ENCODE assay signal across 8 mouse cellular contexts in genomic region chr10:37141621-37142020, GRCm38 (mm10). TPM values are rescaled to one million over a fixed set of nuclear protein-coding genes. Genes with fewer than 3 reads are reported as not detected.
DNase-seq lines count a peak whose midpoint lies in the region; ATAC-seq and TF ChIP-seq lines count a peak whose summit lies in the region.

No protein-coding gene starts in this region.

- no peaks in the 10 kb centered on the region for H3K9me3 ChIP-seq in E14TG2a.4 (ENCODE audit: low read length)
- no peaks in the 10 kb centered on the region for H3K9me3 ChIP-seq in forebrain, embryonic 11.5 days (ENCODE audit: control insufficient read depth, low read length)
- no peaks in the 10 kb centered on the region for H3K9me3 ChIP-seq in limb, embryonic 15.5 days

- no peaks in the 10 kb centered on the region for H3K36me3 ChIP-seq in heart, adult 2 months (ENCODE audit: control insufficient read depth, insufficient read depth, low read length)
- no peaks in the 10 kb centered on the region for H3K36me3 ChIP-seq in E14TG2a.4 (ENCODE audit: insufficient read depth, low read length)
- H3K36me3 ChIP-seq in forebrain, embryonic 11.5 days (ENCODE audit: control insufficient read depth, insufficient read depth, low read length): no peaks in the 10 kb centered on the region
- H3K36me3 ChIP-seq in limb, embryonic 15.5 days: no peaks in the 10 kb centered on the region

- DNase-seq in heart, adult 2 months: no peak
- no peak for DNase-seq in heart, adult 8-10 months (ENCODE audit: low spot score)
- DNase-seq in forebrain, embryonic 11.5 days (ENCODE audit: low spot score): no peak
- no peak for DNase-seq in frontal cortex, adult 2 months (ENCODE audit: extremely low spot score in 1 of 2, low spot score in 1 of 2)
- no peak for DNase-seq in c-Kit-positive CD71-positive TER-119-positive erythroid progenitor cells, embryonic 14.5 days (ENCODE audit: low spot score)
- DNase-seq in right cerebral cortex, adult 18-20 months: no peak

- no peaks in the 10 kb centered on the region for H3K27me3 ChIP-seq in heart, adult 2 months (ENCODE audit: control insufficient read depth, insufficient read depth, low read length)
- peaks cover 14% of the 10 kb centered on the region for H3K27me3 ChIP-seq in E14TG2a.4 (ENCODE audit: insufficient read depth, low read length)
- no peaks in the 10 kb centered on the region for H3K27me3 ChIP-seq in forebrain, embryonic 11.5 days (ENCODE audit: control insufficient read depth, insufficient read depth, low read length)
- H3K27me3 ChIP-seq in limb, embryonic 15.5 days: no peaks in the 10 kb centered on the region

- intact Hi-C loops in heart, adult 2 months (cut with DNase I): loop anchor here (5.0 kb wide), 2 partner anchors 51 to 91 kb away; no protein-coding TSS in a partner anchor

- peak overlapping the region; percentile 98 for H3K27ac ChIP-seq in heart, adult 2 months
- H3K27ac ChIP-seq in forebrain, embryonic 11.5 days (ENCODE audit: low read depth, low read length): peak overlapping the region; percentile 99
- H3K27ac ChIP-seq in limb, embryonic 15.5 days: peak overlapping the region; percentile 98

- no peak for TF ChIP-seq POLR2A in heart, adult 2 months (IDR thresholded peaks at IDR 0.05; ENCODE audit: insufficient read depth, low read depth, low read length)

- no peak for TF ChIP-seq CTCF in heart, adult 2 months (IDR thresholded peaks at IDR 0.05)
- no peak for TF ChIP-seq CTCF in E14TG2a.4 (conservative IDR thresholded peaks at IDR 0.05; ENCODE audit: low read length)

- ATAC-seq in forebrain, embryonic 11.5 days (replicated peaks; ENCODE audit: low FRiP score): no peak
- ATAC-seq in limb, embryonic 15.5 days (ENCODE audit: insufficient number of reproducible peaks, low FRiP score, low TSS enrichment, low read depth): no peak

- peak overlapping the region; percentile 68 for H3K4me3 ChIP-seq in heart, adult 2 months
- H3K4me3 ChIP-seq in E14TG2a.4 (replicated peaks; ENCODE audit: low read length): peak overlapping the region; percentile 89
- peak overlapping the region; percentile 80 for H3K4me3 ChIP-seq in forebrain, embryonic 11.5 days (ENCODE audit: low read depth, low read length)
- peak overlapping the region; percentile 64 for H3K4me3 ChIP-seq in limb, embryonic 15.5 days

- peak overlapping the region; percentile 59 for H3K4me2 ChIP-seq in forebrain, embryonic 11.5 days (ENCODE audit: low read depth, low read length, severe bottlenecking)
- peak overlapping the region; percentile 77 for H3K4me2 ChIP-seq in limb, embryonic 15.5 days

- no peak for TF ChIP-seq EP300 in heart, adult 2 months (IDR thresholded peaks at IDR 0.05; ENCODE audit: insufficient read depth, low read depth, low read length)

- H3K79me2 ChIP-seq in heart, adult 2 months (replicated peaks; ENCODE audit: control insufficient read depth, insufficient read depth, low read length): no peaks in the 10 kb centered on the region

- no peak overlapping the region; the same call in 1 of the 2 replicates for H3K9ac ChIP-seq in heart, adult 2 months (ENCODE audit: low read depth, low read length)
- H3K9ac ChIP-seq in forebrain, embryonic 11.5 days (ENCODE audit: low read length): peak overlapping the region; percentile 23
- no peak overlapping the region for H3K9ac ChIP-seq in limb, embryonic 15.5 days

- H3K4me1 ChIP-seq in heart, adult 2 months (ENCODE audit: control insufficient read depth, insufficient read depth, low read length): peaks cover 4% of the 10 kb centered on the region
- peaks cover 26% of the 10 kb centered on the region for H3K4me1 ChIP-seq in E14TG2a.4 (replicated peaks; ENCODE audit: low read depth, low read length)
- H3K4me1 ChIP-seq in forebrain, embryonic 11.5 days (replicated peaks; ENCODE audit: control insufficient read depth, insufficient read depth, low read length): peaks cover 6% of the 10 kb centered on the region; the same call in 1 of the 2 replicates
- H3K4me1 ChIP-seq in limb, embryonic 15.5 days: peaks cover 8% of the 10 kb centered on the region

- 86% methylated on average over 4 of the region's 4 CpGs for WGBS in heart, adult 2 months
- WGBS in forebrain, embryonic 11.5 days: 67% methylated on average over 4 of the region's 4 CpGs
- WGBS in limb, embryonic 15.5 days: 61% methylated on average over 4 of the region's 4 CpGs

RNA-seq across cellular contexts. Expression of gene Marcks, which starts 2.9 kb away (rescaled TPM):
- total RNA-seq in heart, adult 2 months (2021): 10 to 100 TPM; 26.3 to 32.7 TPM
- polyA plus RNA-seq in heart, adult 2 months (2012; rRNA removed): 9.7 and 15.8 TPM in 2 replicates
- 10 to 100 TPM; 20.7 to 32.9 (median 27.6) TPM for total RNA-seq in heart, adult 8-10 months (2022)
- 314 and 331 TPM in 2 replicates for polyA plus RNA-seq in forebrain, embryonic 11.5 days (2014; fragmentation: Nextera tagmentation; extraction: Ambion mirVana)
- polyA plus RNA-seq in limb, embryonic 15.5 days (2015; fragmentation: Nextera tagmentation; extraction: Ambion mirVana): 126 and 148 TPM in 2 replicates
- 119 and 126 TPM in 2 replicates for polyA plus RNA-seq in frontal cortex, adult 2 months (2012; rRNA removed)
